Mouse (Mus musculus): ENCODE measurements around the gene Gltp. TPM values are rescaled to one million over a fixed set of nuclear protein-coding genes. Genes with fewer than 3 reads are reported as not detected.

Gene Gltp
- total and polyA plus RNA-seq, 3 experiments = 23.8 to 90.4 (median 25.5) TPM

DNA sequence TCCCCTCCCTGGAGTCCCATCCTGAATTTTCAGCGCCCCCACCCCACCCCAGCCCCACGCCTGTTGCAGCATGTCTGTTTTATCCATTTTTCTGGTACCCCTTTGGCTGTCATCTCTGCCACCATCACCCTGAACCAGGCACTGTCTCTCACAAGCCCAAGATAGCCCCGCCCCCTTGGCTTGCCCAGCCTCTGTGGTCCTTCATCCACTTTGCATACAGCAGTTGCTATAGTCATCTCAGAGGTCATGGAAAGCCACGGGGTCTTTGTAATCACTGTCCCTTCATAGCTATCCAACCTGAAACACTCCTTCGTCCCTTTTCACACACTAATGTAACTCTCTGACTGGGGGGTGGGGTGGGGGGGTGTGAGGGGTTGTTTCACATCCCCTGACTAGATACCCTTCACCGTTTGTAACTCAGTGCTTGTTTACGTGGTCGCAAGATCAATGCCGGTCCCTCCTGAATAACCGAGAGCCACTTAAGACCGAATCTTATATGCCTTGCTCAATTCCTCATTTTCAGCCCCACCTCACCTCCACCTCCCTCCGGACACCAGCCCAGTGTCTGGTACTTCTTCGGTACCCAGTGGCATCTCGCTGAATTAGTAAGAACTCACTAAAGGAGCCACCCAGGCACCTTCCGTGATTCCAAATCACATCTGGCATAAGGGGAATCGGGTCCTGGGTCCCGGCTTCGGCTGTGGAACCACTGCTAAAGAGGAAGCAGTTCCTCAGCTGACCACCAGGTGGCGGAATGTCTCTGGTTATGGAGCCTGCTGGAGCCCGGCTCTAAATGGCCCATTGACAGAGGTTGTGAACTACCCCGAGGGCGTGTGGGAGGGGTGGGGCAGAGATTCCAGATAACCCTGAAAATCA lies 51.8 kb downstream of the Gltp start:
- Histone ChIP-seq H3K4me3 (replicated peaks in 1 of 3; ENCODE audit: low read depth in 2 of 3, low read length in 2 of 3, poor library complexity in 1 of 3) (peak overlapping the region; percentile 24 to 26 (median 26)), H3K4me1 (ENCODE audit: control insufficient read depth in 1 of 2, insufficient read depth in 2 of 2) (peaks cover 3 to 25% of the 10 kb centered on the region in 2 experiments; a peak in 3 of 4 replicates), H3K36me3 (replicated peaks in 1 of 2; ENCODE audit: control insufficient read depth in 1 of 2, insufficient read depth in 1 of 2, low read length in 1 of 2) (no peaks in the 10 kb centered on the region), H3K27me3 (replicated peaks) (peaks cover 25% of the 10 kb centered on the region), H3K4me2 (ENCODE audit: insufficient read depth, low read depth, poor library complexity, severe bottlenecking) (peak overlapping the region; percentile 99), H3K9me3 (replicated peaks; ENCODE audit: low read length) (no peaks in the 10 kb centered on the region), H3K79me2 (replicated peaks; ENCODE audit: control insufficient read depth, extremely low read depth, insufficient read depth, poor library complexity, severe bottlenecking) (no peaks in the 10 kb centered on the region), H3K9ac (ENCODE audit: insufficient read depth, low read depth) (0 out of 2 replicates have a peak overlapping the region, but pooled peaks have one; percentile 30), H3K27ac (ENCODE audit: insufficient read depth, low read depth) (no peak overlapping the region)
- in situ Hi-C loops (cut with MboI; ENCODE audit: low pct_ligation_motif_present, low pct_unique_long_range_greater_than_20kb, low sequenced_read_pairs) (no loop called here), dilution Hi-C loops (cut with MboI; ENCODE audit: extremely low pct_ligation_motif_present, extremely low pct_unique_long_range_greater_than_20kb, low sequenced_read_pairs) (no loop called here)
- TF ChIP-seq KAT2A (IDR thresholded peaks at IDR 0.05; ENCODE audit: insufficient replicate concordance, low read length) (no peak), MXI1 (IDR thresholded peaks at IDR 0.05; ENCODE audit: low read depth, low read length) (peak; percentile 80), EP300 (IDR thresholded peaks at IDR 0.05; ENCODE audit: low read length) (no peak), TBP (conservative IDR thresholded peaks at IDR 0.05; ENCODE audit: low read depth, low read length) (no peak), ZKSCAN1 (IDR thresholded peaks at IDR 0.05; ENCODE audit: borderline replicate concordance, low read depth, low read length) (no peak), RCOR1 (conservative IDR thresholded peaks at IDR 0.05; ENCODE audit: low read depth, low read length) (0 out of 2 replicates have a peak, but pooled peaks have one; percentile 43), ZC3H11A (IDR thresholded peaks at IDR 0.05; ENCODE audit: low read depth, low read length) (peak; percentile 68), POLR2AphosphoS2 (IDR thresholded peaks at IDR 0.05; ENCODE audit: low read depth, low read length) (no peak), RAD21 (IDR thresholded peaks at IDR 0.05; ENCODE audit: low read depth, low read length) (peak; percentile 89), UBTF (IDR thresholded peaks at IDR 0.05; ENCODE audit: low read depth, low read length) (peak; percentile 59; the same call in 1 of the 2 replicates), ETS1 (conservative IDR thresholded peaks at IDR 0.05; ENCODE audit: low read depth, low read length) (no peak), USF2 (conservative IDR thresholded peaks at IDR 0.05; ENCODE audit: low read depth, low read length) (no peak), HCFC1 (IDR thresholded peaks at IDR 0.05; ENCODE audit: low read depth, low read length) (no peak; the same call in 1 of the 2 replicates), CTCF (conservative IDR thresholded peaks at IDR 0.05 in 1 of 2, IDR thresholded peaks at IDR 0.05 in 1 of 2; ENCODE audit: low read depth in 2 of 2, low read length in 2 of 2) (peak; percentile 79 to 97), MEF2A (IDR thresholded peaks at IDR 0.05; ENCODE audit: borderline replicate concordance, low read depth, low read length) (no peak), E2F4 (IDR thresholded peaks at IDR 0.05; ENCODE audit: insufficient replicate concordance, low read depth, low read length) (no peak), MAX (IDR thresholded peaks at IDR 0.05; ENCODE audit: low read length) (peak; percentile 13; the same call in 1 of the 2 replicates), SMC3 (IDR thresholded peaks at IDR 0.05; ENCODE audit: low read depth, low read length) (peak; percentile 95), GABPA (IDR thresholded peaks at IDR 0.05; ENCODE audit: insufficient replicate concordance, low read depth, low read length) (no peak), MYC (IDR thresholded peaks at IDR 0.05; ENCODE audit: low read depth, low read length) (no peak), NELFE (IDR thresholded peaks at IDR 0.05; ENCODE audit: low read depth, low read length) (peak; percentile 58; the same call in 1 of the 2 replicates), BHLHE40 (IDR thresholded peaks at IDR 0.05; ENCODE audit: low read depth, low read length) (0 out of 2 replicates have a peak, but pooled peaks have one; percentile 18), TCF12 (IDR thresholded peaks at IDR 0.05; ENCODE audit: low read depth, low read length) (no peak), ZMIZ1 (IDR thresholded peaks at IDR 0.05; ENCODE audit: low read depth, low read length) (no peak), USF1 (IDR thresholded peaks at IDR 0.05; ENCODE audit: low read depth, low read length) (no peak), MAFK (IDR thresholded peaks at IDR 0.05; ENCODE audit: insufficient replicate concordance, low read length) (no peak), PAX5 (IDR thresholded peaks at IDR 0.05; ENCODE audit: low read length) (no peak), MAZ (IDR thresholded peaks at IDR 0.05; ENCODE audit: low read depth, low read length) (peak; percentile 67; the same call in 1 of the 2 replicates), CHD1 (IDR thresholded peaks at IDR 0.05; ENCODE audit: low read depth, low read length) (no peak), NRF1 (IDR thresholded peaks at IDR 0.05; ENCODE audit: low read depth, low read length) (no peak), SIN3A (IDR thresholded peaks at IDR 0.05; ENCODE audit: low read length) (peak; percentile 80; the same call in 1 of the 2 replicates), CHD2 (IDR thresholded peaks at IDR 0.05; ENCODE audit: low read length) (no peak), JUND (conservative IDR thresholded peaks at IDR 0.05; ENCODE audit: low read depth, low read length) (no peak), POLR2A (IDR thresholded peaks at IDR 0.05; ENCODE audit: low read depth, low read length) (no peak), JUN (IDR thresholded peaks at IDR 0.05; ENCODE audit: insufficient read depth, low read depth, low read length) (no peak), ZNF384 (IDR thresholded peaks at IDR 0.05; ENCODE audit: low read depth, low read length) (no peak), IRF4 (IDR thresholded peaks at IDR 0.05; ENCODE audit: low read depth, low read length) (peak; percentile 51), ELF1 (IDR thresholded peaks at IDR 0.05; ENCODE audit: low read depth, low read length) (peak; percentile 60)
- peak; percentile 85 for DNase-seq (ENCODE audit: extremely low read depth)

Measured in CH12.LX (cell line).